Mouse (Mus musculus) embryonic facial prominence, embryonic 12.5 days (tissue): ENCODE data around the gene Ica1l. TPM values are rescaled to one million over a fixed set of nuclear protein-coding genes. Genes with fewer than 3 reads are reported as not detected.

Experiments
- ATAC-seq: fragments of 200-750 bp; cut with Nextera tagmentation; 2 replicates; pipeline ENCODE4 v1.8.0; 2017; ENCODE audit not compliant: insufficient number of reproducible peaks, insufficient read depth, low FRiP score, low TSS enrichment
- H3K27ac ChIP-seq: fragments of 300-500 bp; sonication (generic); 2 replicates; pipeline ENCODE4 v1.5.1; 2016; ENCODE audit warnings: mild to moderate bottlenecking
- H3K27me3 ChIP-seq: fragments of 300-500 bp; sonication (generic); 2 replicates; pipeline ENCODE4 v1.6.1; 2016; ENCODE audit warnings: mild to moderate bottlenecking, moderate library complexity
- H3K36me3 ChIP-seq: fragments of 300-500 bp; sonication (generic); 2 replicates; pipeline ENCODE4 v1.6.1; 2016; ENCODE audit warnings: mild to moderate bottlenecking
- H3K4me1 ChIP-seq: fragments of 300-500 bp; sonication (generic); 2 replicates; pipeline ENCODE4 v1.6.1; 2016
- H3K4me2 ChIP-seq: fragments of 300-500 bp; sonication (generic); replicated peaks from 2 replicates; pipeline ENCODE4 v1.6.1; 2016; ENCODE audit warnings: mild to moderate bottlenecking, moderate library complexity
- H3K4me3 ChIP-seq: fragments of 300-500 bp; sonication (generic); 2 replicates; pipeline ENCODE4 v1.5.1; 2016; ENCODE audit warnings: mild to moderate bottlenecking
- H3K9ac ChIP-seq: fragments of 300-500 bp; sonication (generic); 2 replicates; pipeline ENCODE4 v1.6.1; 2016; ENCODE audit warnings: mild to moderate bottlenecking, moderate library complexity
- H3K9me3 ChIP-seq: fragments of 300-500 bp; sonication (generic); 2 replicates; pipeline ENCODE4 v1.6.1; 2016; ENCODE audit warnings: mild to moderate bottlenecking, moderate library complexity
- WGBS: fragments of 180-500 bp; shearing (Covaris S2); methylation state at CpG from one replicate; pipeline ENCODE4 v1.1.7; 2016; 5-methylcytosine and 5-hydroxymethylcytosine counted together
- polyA plus RNA-seq: library from polyadenylated mRNA; unstranded; fragments of >200 nt; fragmentation: Nextera tagmentation; extraction: Ambion mirVana; gene quantifications from 2 replicates; pipeline ENCODE4 v1.2.1, GENCODE M21; 2016

The Ica1l gene
- polyA plus RNA-seq, 1 experiment from 2014 or later, result 1.4 TPM

DNA sequence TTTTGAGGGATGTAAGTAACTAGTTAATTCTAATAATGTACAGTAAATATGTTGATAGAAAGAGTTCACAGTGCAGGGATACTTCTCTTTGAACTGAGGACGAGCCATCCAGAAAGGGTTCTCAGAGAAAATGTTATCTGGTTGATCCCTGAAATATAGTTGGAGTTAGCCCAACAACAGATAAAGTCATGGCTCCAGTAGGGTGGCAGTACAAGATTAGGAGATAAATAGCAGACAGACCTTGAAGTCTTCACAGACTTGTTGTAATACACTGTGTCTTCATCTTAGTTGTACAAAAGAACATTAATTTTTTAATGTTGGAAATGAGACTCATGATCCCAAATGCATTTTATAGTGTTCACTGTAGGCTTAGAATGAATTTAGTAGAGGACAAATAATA lies 83.0 kb downstream of the Ica1l start:
- Histone ChIP-seq H3K9me3 (no peaks in the 10 kb centered on the region), H3K36me3 (peaks cover 13% of the 10 kb centered on the region; the same call in 1 of the 2 replicates), H3K4me2 (no peak overlapping the region), H3K9ac (no peak overlapping the region), H3K4me1 (no peaks in the 10 kb centered on the region), H3K4me3 (no peak overlapping the region), H3K27me3 (no peaks in the 10 kb centered on the region), H3K27ac (no peak overlapping the region)
- no peak for ATAC-seq
- WGBS, result 85% methylated on average over 1 of the region's 1 CpGs

DNA sequence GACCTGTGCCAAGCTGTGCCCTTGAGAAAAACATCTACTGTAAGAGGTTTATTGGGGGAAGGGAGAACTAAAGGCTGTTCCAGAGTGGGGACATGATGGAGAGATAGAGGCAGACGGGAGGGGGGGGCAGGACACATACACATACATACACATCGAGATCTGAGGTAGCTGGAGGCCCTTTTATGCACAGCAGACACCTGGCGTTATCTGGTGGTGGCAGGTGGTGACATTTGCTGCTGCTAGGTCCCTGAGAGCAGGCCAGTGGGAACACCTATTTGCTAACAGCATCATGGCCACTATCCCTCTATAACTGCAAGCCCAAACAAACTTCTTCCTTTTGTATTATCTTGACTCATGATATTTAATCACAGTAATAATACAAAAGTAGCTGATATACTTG lies 85.8 kb downstream of the Ica1l start:
- Histone ChIP-seq H3K27me3 (no peaks in the 10 kb centered on the region), H3K4me1 (no peaks in the 10 kb centered on the region), H3K4me3 (no peak overlapping the region), H3K9me3 (no peaks in the 10 kb centered on the region), H3K27ac (no peak overlapping the region), H3K4me2 (no peak overlapping the region), H3K9ac (no peak overlapping the region), H3K36me3 (0 out of 2 replicates have a peak, but pooled peaks cover 13% of the 10 kb centered on the region)
- WGBS, result 65% methylated on average over 3 of the region's 3 CpGs
- ATAC-seq, result no peak

DNA sequence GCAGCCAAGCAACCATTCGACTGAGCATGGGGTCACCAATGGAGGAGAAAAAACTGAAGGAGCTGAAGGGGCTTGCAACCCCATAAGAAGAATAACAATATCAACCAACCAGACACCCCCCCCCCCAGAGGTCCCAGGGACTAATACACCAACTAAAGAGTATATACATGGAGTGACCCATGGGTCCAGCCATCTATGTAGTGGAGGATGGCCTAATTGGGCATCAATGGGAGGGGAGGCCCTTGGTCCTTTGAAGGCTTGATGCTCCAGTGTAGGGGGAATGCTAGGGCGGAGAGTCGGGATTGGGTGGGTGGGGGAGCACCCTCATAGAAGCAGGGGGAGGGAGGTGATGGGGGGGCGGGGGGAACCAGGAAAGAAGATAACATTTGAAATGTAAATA lies 95.5 kb downstream of the Ica1l start:
- Histone ChIP-seq H3K9me3 (no peaks in the 10 kb centered on the region), H3K27me3 (no peaks in the 10 kb centered on the region), H3K4me1 (peaks cover 11% of the 10 kb centered on the region; the same call in 1 of the 2 replicates), H3K4me2 (no peak overlapping the region), H3K4me3 (no peak overlapping the region), H3K9ac (no peak overlapping the region), H3K36me3 (peaks cover 13% of the 10 kb centered on the region; the same call in 1 of the 2 replicates), H3K27ac (no peak overlapping the region)
- WGBS, result 89% methylated on average over 4 of the region's 4 CpGs
- no peak for ATAC-seq

DNA sequence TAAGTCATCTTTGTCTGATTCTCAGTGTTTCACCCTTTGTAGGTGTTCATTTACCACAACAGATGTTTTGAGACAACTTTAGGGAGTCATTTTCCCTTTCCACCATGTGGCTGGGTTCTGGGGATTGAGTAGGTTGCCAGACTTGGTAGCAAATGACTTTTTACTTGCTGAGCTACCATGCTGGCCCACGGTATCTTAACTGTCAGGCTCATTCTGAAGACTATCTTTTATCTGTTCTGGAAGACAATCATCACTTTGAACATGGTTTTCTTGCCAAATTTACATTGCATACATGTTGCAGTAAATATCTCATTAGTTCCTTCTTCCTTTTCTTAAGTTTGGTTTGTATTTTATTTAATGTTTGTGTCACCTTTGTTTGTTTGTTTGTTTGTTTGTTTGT lies 97.0 kb downstream of the Ica1l start:
- no peaks in the 10 kb centered on the region for H3K9me3 ChIP-seq
- peaks cover 14% of the 10 kb centered on the region for H3K4me1 ChIP-seq
- H3K4me3 ChIP-seq, result no peak overlapping the region
- ATAC-seq, result no peak
- peaks cover 11% of the 10 kb centered on the region; the same call in 1 of the 2 replicates for H3K36me3 ChIP-seq
- H3K27ac ChIP-seq, result no peak overlapping the region
- no peak overlapping the region for H3K9ac ChIP-seq
- no peak overlapping the region for H3K4me2 ChIP-seq
- H3K27me3 ChIP-seq, result no peaks in the 10 kb centered on the region
- WGBS, result 83% methylated on average over 1 of the region's 1 CpGs

DNA sequence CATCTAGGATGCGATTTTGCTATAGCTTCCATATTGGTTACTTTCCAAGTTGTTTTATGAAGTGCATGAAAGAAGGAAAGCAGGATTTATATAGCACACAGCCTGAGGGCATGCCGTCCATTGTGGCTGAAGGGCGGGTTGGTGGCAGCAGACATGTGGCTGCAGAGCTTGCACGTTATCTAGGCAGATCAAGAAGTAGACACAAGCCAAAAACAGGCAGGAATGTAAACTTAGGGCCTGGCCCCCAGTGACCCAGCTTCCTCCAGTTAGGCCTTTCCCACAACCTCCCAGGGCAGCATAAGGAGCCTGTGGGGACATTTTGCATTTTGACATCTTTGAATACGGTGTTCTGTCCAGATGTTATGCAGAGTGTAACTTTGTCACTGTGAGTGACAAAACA lies 99.2 kb downstream of the Ica1l start:
- Histone ChIP-seq H3K36me3 (0 out of 2 replicates have a peak, but pooled peaks cover under 1% of the 10 kb centered on the region), H3K4me2 (no peak overlapping the region), H3K4me3 (no peak overlapping the region), H3K27ac (0 out of 2 replicates have a peak overlapping the region, but pooled peaks have one; percentile 3), H3K27me3 (no peaks in the 10 kb centered on the region), H3K9ac (no peak overlapping the region), H3K4me1 (peaks cover 14% of the 10 kb centered on the region), H3K9me3 (no peaks in the 10 kb centered on the region)
- no peak for ATAC-seq
- WGBS, result 39% methylated on average over 5 of the region's 5 CpGs

DNA sequence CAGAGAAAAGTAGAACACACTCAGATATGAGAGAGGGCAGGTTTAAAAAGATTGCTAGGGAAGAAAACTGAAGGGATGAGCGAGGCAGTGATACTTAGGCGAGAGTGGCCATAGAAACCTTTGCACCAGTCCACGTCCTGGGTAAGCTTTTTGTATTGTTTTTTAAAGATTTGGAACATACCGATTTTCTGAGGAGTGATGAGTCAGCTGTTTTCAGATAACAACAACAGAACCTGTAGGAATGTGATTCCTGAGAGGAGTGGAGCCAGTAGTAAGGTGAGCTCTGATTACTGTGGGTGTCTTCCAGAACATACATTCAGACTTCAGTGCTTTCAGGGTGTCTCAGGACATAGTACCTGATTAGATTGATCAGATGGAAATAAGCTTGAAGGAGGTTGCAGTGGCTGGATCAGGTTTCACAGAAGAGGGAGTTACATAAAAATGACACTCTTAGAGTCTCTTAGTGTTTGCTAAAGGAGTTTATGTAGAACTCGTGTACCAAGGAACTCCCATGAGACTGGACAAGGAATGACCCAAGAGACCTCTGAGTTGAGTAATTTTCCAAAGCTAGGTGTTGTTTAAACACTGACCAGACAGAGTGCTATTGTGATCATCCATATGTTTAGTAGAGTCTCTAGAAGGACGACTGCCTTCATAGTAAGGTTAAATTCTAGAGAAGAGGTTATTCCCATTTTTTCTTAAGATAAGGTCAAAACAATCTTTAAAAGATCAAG lies 100.8 kb downstream of the Ica1l start:
- Histone ChIP-seq H3K27me3 (no peaks in the 10 kb centered on the region), H3K36me3 (no peaks in the 10 kb centered on the region), H3K9ac (no peak overlapping the region), H3K27ac (no peak overlapping the region), H3K4me1 (peaks cover 14% of the 10 kb centered on the region), H3K4me2 (no peak overlapping the region), H3K4me3 (no peak overlapping the region), H3K9me3 (no peaks in the 10 kb centered on the region)
- whole genome bisulfite sequencing, result 68% methylated on average over 6 of the region's 6 CpGs
- ATAC-seq, result no peak

DNA sequence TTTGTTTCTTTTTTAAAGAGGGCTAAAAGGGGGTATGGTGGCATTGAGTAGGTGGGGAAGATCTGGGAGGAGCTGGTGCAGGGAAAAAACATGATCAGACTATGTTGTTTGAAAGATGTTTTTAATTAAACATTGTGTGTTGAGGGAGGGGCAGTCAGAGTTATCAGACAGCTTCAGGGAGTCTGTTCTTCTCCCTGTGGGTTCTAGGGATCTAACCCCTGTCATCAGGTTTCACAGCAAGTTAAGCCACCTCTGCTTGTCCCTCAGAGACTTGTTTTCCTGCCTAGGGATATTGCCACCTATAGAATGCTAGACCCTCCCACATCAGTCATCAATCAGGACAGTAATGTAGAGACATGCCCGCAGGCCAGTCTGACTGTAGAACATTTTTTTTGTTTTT lies 101.9 kb downstream of the Ica1l start:
- ATAC-seq, result no peak
- H3K36me3 ChIP-seq, result no peaks in the 10 kb centered on the region
- no peaks in the 10 kb centered on the region for H3K9me3 ChIP-seq
- H3K4me2 ChIP-seq, result no peak overlapping the region
- 93% methylated on average over 1 of the region's 1 CpGs for WGBS
- no peak overlapping the region for H3K9ac ChIP-seq
- H3K4me3 ChIP-seq, result no peak overlapping the region
- peaks cover 14% of the 10 kb centered on the region for H3K4me1 ChIP-seq
- no peak overlapping the region for H3K27ac ChIP-seq
- H3K27me3 ChIP-seq, result no peaks in the 10 kb centered on the region

DNA sequence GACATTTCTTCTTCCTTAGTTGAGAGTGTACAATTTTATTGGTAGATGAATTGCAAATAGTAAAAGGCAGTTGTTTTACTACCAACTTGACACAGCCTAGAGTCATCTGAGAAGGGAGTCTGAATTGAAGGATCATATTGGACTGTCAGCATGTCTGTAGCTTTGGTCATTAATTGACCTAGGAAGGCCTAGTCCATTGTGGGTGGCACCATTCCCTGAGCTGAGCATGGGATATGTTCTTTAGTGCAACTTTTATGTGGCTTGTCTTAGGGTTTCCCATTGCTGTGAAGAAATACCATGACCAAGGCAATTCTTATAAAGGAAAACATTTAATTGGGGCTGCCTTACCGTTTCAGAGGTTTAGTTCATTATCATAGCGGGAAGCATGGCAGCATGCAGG lies 110.0 kb downstream of the Ica1l start:
- WGBS, result 86% methylated on average over 2 of the region's 2 CpGs
- ATAC-seq, result no peak
- no peaks in the 10 kb centered on the region for H3K9me3 ChIP-seq

More for the DNA sequence above, 110.0 kb downstream of the Ica1l start:
- Histone ChIP-seq H3K36me3 (no peaks in the 10 kb centered on the region), H3K4me1 (no peaks in the 10 kb centered on the region), H3K4me3 (no peak overlapping the region), H3K27ac (no peak overlapping the region), H3K4me2 (no peak overlapping the region), H3K27me3 (no peaks in the 10 kb centered on the region), H3K9ac (no peak overlapping the region)

Other genes starting within 250 kb of the Ica1l start
- gene Fam117b, start 130.2 kb downstream of the Ica1l start, polyA plus RNA-seq, result 19.2 and 21.1 TPM in 2 replicates
- 7.8 and 8.2 TPM in 2 replicates for gene Carf, start 55.1 kb upstream of the Ica1l start, polyA plus RNA-seq
- 48.3 and 49.4 TPM in 2 replicates for gene Wdr12, start 55.5 kb upstream of the Ica1l start, polyA plus RNA-seq
- 10.6 and 10.9 TPM in 2 replicates for gene Nbeal1, start 137.4 kb upstream of the Ica1l start, polyA plus RNA-seq